Mouse (Mus musculus): ENCODE data around the gene Tmem214. TPM values are rescaled to one million over a fixed set of nuclear protein-coding genes. Genes with fewer than 3 reads are reported as not detected.

Tmem214 gene
- polyA plus RNA-seq, 1 experiment from 2014 or later: 82.6 TPM

DNA sequence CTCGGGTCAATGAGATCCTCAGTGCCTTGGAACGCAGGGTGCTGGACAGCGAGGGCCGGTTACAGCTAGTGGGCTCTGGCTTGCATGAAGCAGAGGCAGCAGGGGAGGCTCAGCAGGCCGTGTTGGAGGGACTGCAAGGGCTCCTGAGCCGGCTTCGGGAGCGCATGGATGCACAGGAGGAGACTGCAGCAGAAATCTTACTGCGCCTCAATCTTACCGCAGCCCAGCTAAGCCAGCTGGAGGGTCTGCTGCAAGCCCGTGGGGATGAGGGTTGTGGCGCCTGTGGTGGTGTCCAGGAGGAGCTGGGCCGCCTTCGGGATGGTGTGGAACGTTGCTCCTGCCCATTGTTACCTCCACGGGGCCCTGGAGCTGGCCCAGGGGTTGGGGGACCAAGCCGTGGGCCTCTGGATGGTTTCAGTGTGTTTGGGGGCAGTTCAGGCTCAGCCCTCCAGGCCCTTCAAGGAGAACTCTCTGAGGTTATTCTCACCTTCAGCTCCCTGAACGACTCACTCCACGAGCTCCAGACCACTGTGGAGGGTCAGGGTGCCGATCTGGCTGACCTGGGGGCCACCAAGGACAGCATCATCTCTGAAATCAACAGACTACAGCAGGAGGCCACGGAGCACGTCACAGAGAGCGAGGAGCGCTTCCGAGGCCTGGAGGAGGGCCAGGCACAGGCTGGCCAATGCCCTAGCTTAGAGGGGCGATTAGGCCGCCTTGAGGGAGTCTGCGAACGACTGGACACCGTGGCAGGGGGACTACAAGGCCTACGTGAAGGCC is 50.3 kb downstream of the Tmem214 start:
- in situ Hi-C loops (cut with MboI; ENCODE audit: low pct_unique_long_range_greater_than_20kb): loop anchor here (5.0 to 10.0 kb wide), 2 partner anchors 106 to 203 kb away; partner anchors contain the start of genes Dpysl5 and Mapre3
- CTCF ChIA-PET: interaction anchor here (1.2 to 5.0 kb wide), 6 partner anchors 9 to 112 kb away, joined by 3 to 24 read pairs (median 5); no protein-coding TSS in a partner anchor
- H3K27me3 ChIP-seq: no peaks in the 10 kb centered on the region
- no peak for TF ChIP-seq CTCF (IDR thresholded peaks at IDR 0.05)
- ATAC-seq (no peak), DNase-seq (ENCODE audit: low read depth, low spot score) (no peak)
- POLR2A ChIA-PET: interaction anchor here (1.0 to 1.4 kb wide), 2 partner anchors 30 to 35 kb away, joined by 3 to 4 read pairs; no protein-coding TSS in a partner anchor

GRCm38 (mm10) chr5:30918691-30919090 is 50.9 kb downstream of the Tmem214 start:
- DNase-seq (ENCODE audit: low read depth, low spot score): no peak
- in situ Hi-C loops (cut with MboI; ENCODE audit: low pct_unique_long_range_greater_than_20kb): loop anchor here (5.0 to 10.0 kb wide), 2 partner anchors 106 to 204 kb away; partner anchors contain the start of genes Dpysl5 and Mapre3
- H3K27me3 ChIP-seq: no peaks in the 10 kb centered on the region
- ATAC-seq: no peak
- ChIA-PET POLR2A (interaction anchor here (0.6 to 1.0 kb wide), 2 partner anchors 35 to 538 kb away, joined by 3 read pairs; no protein-coding TSS in a partner anchor), CTCF (interaction anchor here (1.2 to 2.8 kb wide), 3 partner anchors 10 to 86 kb away, joined by 4 to 14 read pairs (median 4); no protein-coding TSS in a partner anchor)
- TF ChIP-seq CTCF (IDR thresholded peaks at IDR 0.05): no peak

GRCm38 (mm10) chr5:30919831-30920614 is 52.2 kb downstream of the Tmem214 start:
- CTCF ChIA-PET: interaction anchor here (1.1 to 1.8 kb wide), 2 partner anchors 10 to 36 kb away, joined by 3 to 10 read pairs; no protein-coding TSS in a partner anchor
- ATAC-seq: no peak
- in situ Hi-C loops (cut with MboI; ENCODE audit: low pct_unique_long_range_greater_than_20kb): loop anchor here (5.0 to 10.0 kb wide), 2 partner anchors 108 to 205 kb away; partner anchors contain the start of genes Dpysl5 and Mapre3
- DNase-seq (ENCODE audit: low read depth, low spot score): no peak
- no peak for TF ChIP-seq CTCF (IDR thresholded peaks at IDR 0.05)
- H3K27me3 ChIP-seq: no peaks in the 10 kb centered on the region
- POLR2A ChIA-PET: interaction anchor here (1.1 kb wide), 1 partner anchor 11 kb away, joined by 3 read pairs; no protein-coding TSS in a partner anchor

GRCm38 (mm10) chr5:30920621-30921020 is 52.8 kb downstream of the Tmem214 start:
- ATAC-seq: no peak
- ChIA-PET CTCF (interaction anchor here (1.0 to 4.1 kb wide), 12 partner anchors 9 to 110 kb away, joined by 3 to 24 read pairs (median 4); partner anchors contain the start of gene Preb), POLR2A (interaction anchor here (0.7 to 1.1 kb wide), 3 partner anchors 31 to 109 kb away, joined by 3 to 4 read pairs (median 3); no protein-coding TSS in a partner anchor)
- in situ Hi-C loops (cut with MboI; ENCODE audit: low pct_unique_long_range_greater_than_20kb): no loop called here
- TF ChIP-seq CTCF (IDR thresholded peaks at IDR 0.05): no peak
- H3K27me3 ChIP-seq: no peaks in the 10 kb centered on the region
- no peak for DNase-seq (ENCODE audit: low read depth, low spot score)

DNA sequence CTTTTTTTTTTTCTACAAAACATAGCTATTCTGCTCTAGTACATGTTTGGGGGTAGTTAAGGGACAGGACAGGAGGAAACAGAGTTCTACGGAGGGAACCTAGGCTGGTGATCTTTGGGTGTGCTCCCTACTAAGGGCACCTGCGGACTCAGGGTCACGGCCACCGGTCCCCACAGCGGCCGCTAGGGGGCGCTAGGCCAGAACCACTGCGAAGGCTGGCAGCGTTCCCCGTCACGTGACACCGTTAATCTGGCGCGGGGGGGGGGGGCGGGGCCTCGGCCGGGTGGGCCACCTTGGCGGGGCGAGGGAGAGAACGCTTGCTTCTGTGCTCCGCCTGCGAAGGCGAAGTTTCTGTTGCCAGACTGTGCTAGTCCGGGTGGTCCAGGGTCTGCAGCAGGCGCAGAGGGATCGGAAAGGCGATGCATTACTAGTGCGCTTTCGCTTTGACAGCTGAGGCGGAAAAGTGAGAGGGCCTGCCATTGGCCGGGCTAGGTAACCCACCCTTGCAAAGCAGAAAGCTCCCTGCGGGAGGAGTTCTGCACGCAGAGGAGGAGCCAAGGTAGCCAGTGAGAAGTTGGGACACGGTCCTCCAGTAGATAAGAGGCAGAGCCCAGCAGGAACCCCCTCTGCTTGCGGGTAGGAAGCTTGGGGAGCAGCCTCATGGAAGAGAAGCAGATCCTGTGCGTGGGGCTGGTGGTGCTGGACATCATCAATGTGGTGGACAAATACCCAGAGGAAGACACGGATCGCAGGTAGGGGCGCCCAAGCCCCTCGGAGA is 53.6 kb downstream of the Tmem214 start, which contains the start of gene Khk:
Khk (plus strand) TSS at position 176 of the 778 bp plus-strand sequence.
- in situ Hi-C loops (cut with MboI; ENCODE audit: low pct_unique_long_range_greater_than_20kb): no loop called here
- ATAC-seq: peak; percentile 77
- no peaks in the 10 kb centered on the region for H3K27me3 ChIP-seq
- DNase-seq (ENCODE audit: low read depth, low spot score): no peak
- POLR2A ChIA-PET: interaction anchor here (0.5 to 1.9 kb wide), 8 partner anchors 28 to 110 kb away, joined by 3 to 7 read pairs (median 4); partner anchors contain the start of gene Agbl5
- TF ChIP-seq CTCF (IDR thresholded peaks at IDR 0.05): no peak
- CTCF ChIA-PET: interaction anchor here (1.0 to 4.1 kb wide), 18 partner anchors 8 to 128 kb away, joined by 3 to 24 read pairs (median 5); partner anchors contain the start of genes Preb and Slc5a6

GRCm38 (mm10) chr5:30922581-30923041 is 54.8 kb downstream of the Tmem214 start:
- no peak for TF ChIP-seq CTCF (IDR thresholded peaks at IDR 0.05)
- in situ Hi-C loops (cut with MboI; ENCODE audit: low pct_unique_long_range_greater_than_20kb): no loop called here
- ChIA-PET POLR2A (interaction anchor here (0.9 to 1.9 kb wide), 2 partner anchors 27 to 35 kb away, joined by 4 to 7 read pairs; partner anchors contain the start of gene Agbl5), CTCF (interaction anchor here (1.4 to 4.1 kb wide), 5 partner anchors 11 to 117 kb away, joined by 3 to 24 read pairs (median 10); no protein-coding TSS in a partner anchor)
- ATAC-seq (no peak), DNase-seq (ENCODE audit: low read depth, low spot score) (no peak)
- H3K27me3 ChIP-seq: no peaks in the 10 kb centered on the region

DNA sequence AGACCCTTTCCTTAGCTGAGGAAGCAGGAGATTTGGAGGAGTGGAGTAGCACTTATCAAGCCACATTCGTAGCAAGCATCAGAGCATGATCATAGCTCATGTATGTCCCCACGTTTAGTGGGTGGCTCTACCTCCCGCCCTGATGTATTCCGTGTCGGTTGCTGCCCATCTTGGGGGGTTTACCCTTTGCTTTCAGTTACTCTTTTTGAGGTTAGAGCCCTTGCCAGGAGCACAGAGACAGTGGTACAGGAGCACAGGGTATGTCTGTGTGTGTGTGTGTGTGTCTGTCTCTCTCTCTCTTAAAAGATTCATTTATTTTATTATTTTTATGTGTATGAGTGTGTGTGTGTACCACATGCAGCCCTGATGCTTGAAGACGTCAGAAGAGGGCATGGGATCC is 55.3 kb downstream of the Tmem214 start:
- DNase-seq (ENCODE audit: low read depth, low spot score) (no peak), ATAC-seq (no peak)
- no peaks in the 10 kb centered on the region for H3K27me3 ChIP-seq
- ChIA-PET CTCF (interaction anchor here (1.4 to 4.1 kb wide), 5 partner anchors 11 to 118 kb away, joined by 3 to 24 read pairs (median 10); no protein-coding TSS in a partner anchor), POLR2A (interaction anchor here (1.9 kb wide), 1 partner anchor 35 kb away, joined by 7 read pairs; the partner anchor contains the start of gene Agbl5)
- TF ChIP-seq CTCF (IDR thresholded peaks at IDR 0.05): no peak
- in situ Hi-C loops (cut with MboI; ENCODE audit: low pct_unique_long_range_greater_than_20kb): no loop called here

- ATAC-seq (no peak), DNase-seq (ENCODE audit: low read depth, low spot score) (no peak)
- in situ Hi-C loops (cut with MboI; ENCODE audit: low pct_unique_long_range_greater_than_20kb): no loop called here
- no peak for TF ChIP-seq CTCF (IDR thresholded peaks at IDR 0.05)
- H3K27me3 ChIP-seq: no peaks in the 10 kb centered on the region
- CTCF ChIA-PET: interaction anchor here (1.3 to 4.1 kb wide), 2 partner anchors 72 to 80 kb away, joined by 3 to 24 read pairs; no protein-coding TSS in a partner anchor
- POLR2A ChIA-PET: no interaction called here
These were observed 56.8 kb downstream of the Tmem214 start for GRCm38 (mm10) chr5:30924614-30925013.

- CTCF ChIA-PET: interaction anchor here (1.3 kb wide), 1 partner anchor 72 kb away, joined by 3 read pairs; no protein-coding TSS in a partner anchor
- DNase-seq (ENCODE audit: low read depth, low spot score) (no peak), ATAC-seq (no peak)
- POLR2A ChIA-PET: no interaction called here
- H3K27me3 ChIP-seq: no peaks in the 10 kb centered on the region
- no peak for TF ChIP-seq CTCF (IDR thresholded peaks at IDR 0.05)
- in situ Hi-C loops (cut with MboI; ENCODE audit: low pct_unique_long_range_greater_than_20kb): no loop called here
These were observed 57.4 kb downstream of the Tmem214 start for GRCm38 (mm10) chr5:30925217-30925616.

Data from Patski (cell line).